Mouse (Mus musculus) adrenal gland (tissue): Measurements from ENCODE around the gene Unc5c.

ENCODE experiments used
- intact Hi-C: fragments of 180-260 bp; cut with DNase I; formaldehyde crosslinking; loops from one replicate; pipeline ENCODE4 v1.15.1; 2025

Unc5c gene

DNA sequence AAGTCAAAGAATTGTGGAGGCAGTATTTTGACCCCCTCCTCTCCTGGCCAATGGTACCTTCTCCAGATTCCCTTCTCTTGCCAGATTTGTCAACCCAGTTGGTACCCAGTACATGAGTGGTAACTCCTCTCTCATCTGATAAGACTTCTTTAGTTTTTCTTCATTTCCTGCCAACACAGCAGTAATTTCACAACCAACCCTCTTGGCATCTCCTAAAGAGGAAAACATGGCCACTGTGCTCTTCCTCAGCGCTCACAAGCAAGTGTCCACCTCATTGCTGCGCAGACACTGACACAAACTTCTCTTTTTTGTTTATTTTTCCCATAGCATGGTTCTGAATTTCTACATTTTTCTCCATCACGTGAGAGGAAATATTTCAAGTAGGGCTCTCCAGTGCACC is 38.3 kb downstream of the Unc5c start:
- intact Hi-C loops: no loop called here

GRCm38 (mm10) chr3:141509772-141510171 is 44.8 kb downstream of the Unc5c start:
- intact Hi-C loops: no loop called here

DNA sequence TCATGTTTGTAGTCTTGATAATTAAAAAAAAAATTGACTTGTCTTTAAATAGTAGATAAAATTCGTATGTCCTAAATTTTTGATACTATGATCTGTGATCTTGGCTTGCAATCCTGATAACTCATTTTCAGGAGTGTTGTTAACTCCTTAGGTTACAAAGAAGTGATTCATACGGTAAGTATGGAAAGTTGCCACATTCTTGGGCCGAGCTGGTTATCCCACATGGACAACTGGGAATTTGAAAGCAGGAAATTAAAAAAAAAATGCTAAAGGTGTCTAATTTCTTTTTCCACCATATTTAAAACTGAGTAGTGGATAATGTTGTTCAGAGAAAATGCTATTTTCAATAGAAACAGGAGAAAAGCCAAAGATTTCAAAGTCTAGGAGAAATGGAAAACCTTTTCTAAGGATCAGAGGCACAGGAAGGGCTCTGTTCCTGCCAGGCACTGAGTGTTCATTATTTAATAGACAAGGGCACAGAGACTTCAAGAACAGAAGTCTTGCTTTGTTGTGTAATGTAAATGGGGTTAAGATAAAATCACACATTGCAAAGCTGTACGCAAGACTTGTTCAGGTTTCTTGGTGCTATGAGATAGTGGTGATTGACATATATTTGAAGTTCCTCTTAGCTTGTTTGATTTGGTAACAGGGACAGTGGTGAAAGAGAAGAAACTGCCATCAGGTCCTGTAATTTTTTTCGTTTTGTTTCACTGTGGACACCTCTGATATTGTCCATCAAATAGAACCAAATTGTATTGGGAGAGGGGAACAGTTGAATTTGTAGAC is 46.4 kb downstream of the Unc5c start:
- intact Hi-C loops: no loop called here

DNA sequence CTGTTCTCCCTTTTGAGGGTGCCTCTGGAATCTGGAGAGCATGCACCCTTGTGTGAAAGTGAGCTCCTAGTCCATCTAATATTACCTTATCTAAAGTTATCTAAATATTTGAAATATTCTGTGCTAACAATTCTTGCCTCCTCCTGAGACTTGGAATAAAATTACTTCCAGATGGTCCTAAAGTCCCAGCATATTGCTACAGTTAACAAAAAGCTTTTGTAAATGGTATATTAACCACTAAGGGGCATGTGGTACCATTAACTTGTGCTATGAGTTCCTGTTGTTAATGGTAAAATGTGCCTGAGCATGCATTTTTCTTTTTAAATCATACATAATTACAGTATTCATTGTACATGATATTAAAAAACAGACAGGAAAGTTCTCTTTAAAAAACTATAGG is 63.7 kb downstream of the Unc5c start:
- intact Hi-C loops: no loop called here

DNA sequence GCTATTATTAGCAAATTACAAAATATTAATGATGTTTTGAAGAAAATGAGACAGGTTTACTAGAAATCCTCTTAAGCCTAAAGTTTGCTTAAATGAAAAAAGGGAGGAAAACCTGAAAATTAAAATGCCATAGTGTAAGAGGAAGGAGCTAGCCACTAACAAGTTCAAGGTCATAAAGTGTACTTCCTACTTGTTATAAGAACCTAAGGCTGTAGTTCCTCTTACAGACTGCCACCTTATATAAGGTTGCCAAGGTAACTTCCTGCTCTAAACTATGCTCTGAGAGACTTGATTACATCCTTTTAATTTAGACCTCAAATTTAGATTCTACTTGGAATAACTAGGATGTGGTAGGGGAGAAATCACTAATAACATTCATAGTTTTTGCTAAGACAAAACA is 64.6 kb downstream of the Unc5c start:
- intact Hi-C loops: no loop called here

GRCm38 (mm10) chr3:141533861-141534260 is 68.8 kb downstream of the Unc5c start:
- intact Hi-C loops: no loop called here

GRCm38 (mm10) chr3:141536857-141537256 is 71.8 kb downstream of the Unc5c start:
- intact Hi-C loops: no loop called here

- intact Hi-C loops: no loop called here
Observed at GRCm38 (mm10) chr3:141538120-141538519, 73.1 kb downstream of the Unc5c start.

- intact Hi-C loops: no loop called here
Observed at GRCm38 (mm10) chr3:141540749-141541148, 75.7 kb downstream of the Unc5c start.

GRCm38 (mm10) chr3:141547341-141547814 is 82.4 kb downstream of the Unc5c start:
- intact Hi-C loops: no loop called here

GRCm38 (mm10) chr3:141549661-141550060 is 84.6 kb downstream of the Unc5c start:
- intact Hi-C loops: no loop called here

- intact Hi-C loops: no loop called here
Observed at GRCm38 (mm10) chr3:141552960-141553359, 87.9 kb downstream of the Unc5c start.

GRCm38 (mm10) chr3:141557072-141557471 is 92.1 kb downstream of the Unc5c start:
- intact Hi-C loops: no loop called here

DNA sequence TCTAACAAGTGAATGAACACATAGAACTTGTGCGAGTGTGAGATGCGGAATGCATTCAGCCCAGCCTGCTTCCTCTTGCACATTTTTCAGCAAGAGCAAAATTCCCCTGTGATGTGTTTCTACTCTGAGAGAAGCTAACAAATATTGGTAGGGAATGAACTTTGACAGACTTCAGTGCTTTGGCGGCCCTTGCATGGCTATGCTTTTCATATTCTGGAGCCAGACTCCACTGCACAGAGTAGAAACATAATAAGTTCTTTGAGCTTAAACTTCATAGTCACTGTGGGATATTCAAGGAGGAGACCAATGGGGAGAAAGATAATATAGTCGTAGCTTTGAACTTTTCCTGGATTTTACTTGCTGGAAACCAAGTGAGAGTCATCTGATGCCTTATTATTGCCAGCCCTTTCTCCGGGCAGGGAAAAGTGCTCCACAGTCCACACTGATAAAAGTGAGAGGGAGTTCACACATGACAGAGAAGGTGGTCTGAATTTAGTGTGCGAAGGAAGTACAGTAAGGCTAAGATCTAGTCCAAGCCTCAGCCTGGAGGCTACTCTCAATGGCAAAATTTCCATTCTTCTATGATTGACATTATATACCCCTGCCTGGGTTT is 110.2 kb downstream of the Unc5c start:
- intact Hi-C loops: no loop called here

- intact Hi-C loops: no loop called here
Observed at GRCm38 (mm10) chr3:141577382-141577781, 112.4 kb downstream of the Unc5c start.

GRCm38 (mm10) chr3:141581190-141581891 is 116.3 kb downstream of the Unc5c start:
- intact Hi-C loops: no loop called here

DNA sequence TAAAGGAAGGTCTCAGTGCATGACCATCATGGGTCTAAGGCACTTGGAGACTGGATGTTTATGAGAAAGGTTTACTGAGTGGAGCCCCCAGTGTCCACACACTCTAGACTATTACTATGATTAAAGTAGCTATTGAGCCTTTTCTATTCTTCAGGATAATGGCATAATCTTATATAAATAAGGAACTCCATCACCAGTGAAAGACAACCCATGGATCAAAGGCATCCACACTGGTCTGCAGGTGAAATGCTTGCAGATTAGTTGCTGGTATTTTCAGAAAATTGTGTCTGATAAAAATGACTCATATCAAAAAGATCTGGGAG is 116.8 kb downstream of the Unc5c start:
- intact Hi-C loops: no loop called here

DNA sequence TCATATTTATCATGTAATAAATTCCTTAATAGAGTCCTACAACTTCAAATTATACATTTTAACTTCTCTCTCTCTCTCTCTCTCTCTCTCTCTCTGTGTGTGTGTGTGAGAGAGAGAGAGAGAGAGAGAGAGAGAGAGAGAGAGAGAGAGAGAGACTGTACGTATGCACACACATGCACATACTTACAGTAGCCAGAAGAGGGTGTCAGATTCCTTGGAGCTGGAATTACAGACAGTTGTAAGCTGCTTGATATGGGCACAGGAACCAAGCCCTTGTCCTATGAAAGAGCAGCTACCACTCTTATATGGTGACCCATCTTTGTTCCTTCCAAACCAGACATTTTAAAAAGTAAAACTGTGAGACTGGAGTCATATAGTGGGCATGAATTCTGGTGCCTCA is 118.2 kb downstream of the Unc5c start:
- intact Hi-C loops: no loop called here

DNA sequence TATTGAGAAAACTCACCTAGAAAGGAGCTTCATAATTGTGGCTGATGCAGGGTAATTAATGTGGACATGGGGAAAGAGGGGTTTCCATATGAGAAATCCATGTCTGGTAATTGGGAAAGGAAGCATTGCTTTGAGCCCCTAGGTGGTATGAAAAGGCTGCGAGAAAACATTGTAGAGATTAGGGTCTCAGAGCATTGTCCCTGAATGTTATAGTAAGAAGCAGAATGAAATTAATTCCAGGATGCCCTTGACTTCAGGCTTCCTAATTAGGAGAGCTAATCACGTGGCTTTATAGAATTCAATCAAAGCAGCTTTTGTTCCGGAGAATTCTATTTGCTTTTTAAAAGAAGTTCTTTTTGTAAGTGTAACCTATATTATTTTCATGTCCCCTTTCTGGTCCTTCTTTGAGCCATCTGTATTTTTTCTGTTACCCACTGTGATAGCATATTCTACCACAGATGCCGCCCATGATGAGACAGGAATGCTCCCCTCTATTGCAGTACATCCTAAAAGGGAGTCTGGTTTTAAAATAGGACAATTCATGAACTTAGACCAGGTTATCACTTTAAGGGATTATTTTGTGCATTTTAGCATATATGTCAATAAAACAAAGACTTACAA is 124.5 kb downstream of the Unc5c start:
- intact Hi-C loops: no loop called here

DNA sequence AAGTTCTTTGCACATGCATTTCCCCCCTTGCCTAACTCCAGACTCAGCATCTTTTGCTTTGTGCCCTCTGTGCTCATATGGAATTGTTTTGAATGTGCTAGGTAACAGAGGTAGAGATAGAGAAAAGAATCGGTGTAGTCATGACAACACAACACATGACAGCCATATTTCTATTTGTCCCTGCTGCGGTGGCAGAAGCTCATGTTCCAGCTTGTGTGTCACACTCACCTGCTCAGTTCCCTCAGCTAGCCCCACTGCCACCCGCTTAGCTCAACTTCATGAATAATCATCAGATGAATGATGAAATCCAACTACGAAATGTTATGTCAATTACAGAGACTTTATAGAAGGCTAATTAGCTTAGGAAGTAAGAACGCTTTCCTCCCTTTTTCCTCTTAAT is 128.2 kb downstream of the Unc5c start:
- intact Hi-C loops: no loop called here

DNA sequence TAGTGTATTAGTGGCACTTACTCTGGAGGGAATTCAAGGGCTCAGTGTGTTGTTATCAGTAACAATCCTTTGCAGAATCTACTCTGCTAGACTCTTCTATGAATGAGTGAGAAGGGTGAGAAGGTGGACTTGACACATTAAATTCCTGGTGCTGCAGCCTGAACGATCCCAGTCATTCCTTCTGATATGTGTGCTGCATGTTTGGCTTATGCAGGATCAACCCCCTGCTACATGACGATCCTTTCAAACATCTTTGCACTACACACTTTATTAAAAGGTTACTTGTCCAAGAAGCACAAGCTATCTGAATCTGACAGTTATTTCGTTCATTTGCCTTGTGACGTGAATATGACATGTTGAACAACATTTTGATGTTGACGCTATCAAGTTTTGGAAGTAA is 129.1 kb downstream of the Unc5c start:
- intact Hi-C loops: no loop called here

DNA sequence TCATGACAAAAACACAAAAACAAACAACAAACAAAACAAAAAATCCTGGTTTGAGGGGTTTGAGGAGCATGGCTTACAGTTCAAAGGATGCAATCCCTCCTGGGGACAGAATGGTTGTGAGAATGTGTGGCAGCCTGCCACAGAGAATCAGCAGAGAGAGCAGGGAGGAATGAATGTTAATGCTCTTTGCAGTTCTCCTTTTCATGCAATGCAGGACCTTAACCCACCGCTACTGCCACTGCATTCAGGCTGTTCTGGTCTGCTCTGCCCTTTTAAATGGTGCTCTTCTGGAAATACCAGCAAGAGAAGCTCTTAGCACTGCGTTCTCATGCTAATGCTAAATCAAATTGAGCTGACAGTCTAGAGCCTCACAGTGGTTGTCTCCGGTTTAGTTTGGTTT is 130.1 kb downstream of the Unc5c start:
- intact Hi-C loops: no loop called here
